Mouse (Mus musculus): ENCODE measurements around the gene Fbxo21.

Fbxo21 gene

GRCm38 (mm10) chr5:118048928-118049327 lies 72.4 kb downstream of the Fbxo21 start:
- no peak for DNase-seq

- DNase-seq: no peak
Observed at GRCm38 (mm10) chr5:118050743-118051142, 74.2 kb downstream of the Fbxo21 start.

GRCm38 (mm10) chr5:118051981-118052662 lies 75.6 kb downstream of the Fbxo21 start:
- DNase-seq: peak; percentile 85

- DNase-seq: no peak
Observed at GRCm38 (mm10) chr5:118053205-118053604, 76.7 kb downstream of the Fbxo21 start.

GRCm38 (mm10) chr5:118057508-118058111 lies 81.1 kb downstream of the Fbxo21 start:
- peak; percentile 64 for DNase-seq

GRCm38 (mm10) chr5:118058858-118059257 lies 82.3 kb downstream of the Fbxo21 start:
- no peak for DNase-seq

- DNase-seq: peak; percentile 65
Observed at GRCm38 (mm10) chr5:118059646-118060045, 83.1 kb downstream of the Fbxo21 start.
